Mouse (Mus musculus): Measurements from ENCODE around the gene Mob3b. TPM values are rescaled to one million over a fixed set of nuclear protein-coding genes. Genes with fewer than 3 reads are reported as not detected.

Mob3b gene
- total RNA-seq, 2 experiments from 2014 or later: 5.0 to 5.4 TPM

DNA sequence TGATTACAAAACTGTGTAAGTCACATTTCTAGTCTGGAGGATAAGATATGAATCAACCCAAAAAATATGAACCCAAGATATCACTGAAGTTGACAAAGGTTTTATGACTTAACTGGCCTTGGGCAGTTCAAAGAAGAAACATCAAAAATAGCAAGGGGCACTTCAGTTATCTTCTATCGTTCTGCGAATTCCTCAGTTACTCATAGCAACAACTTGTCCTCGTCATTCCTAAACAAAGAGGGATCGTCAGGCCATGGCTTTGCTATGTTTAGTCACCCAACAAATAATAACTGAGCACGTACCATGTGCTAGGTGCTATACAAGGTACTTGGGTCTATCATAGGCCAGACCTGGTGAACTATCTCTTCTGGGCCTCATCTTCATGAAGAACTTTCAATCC is 10.7 kb downstream of the Mob3b start:
- DNase-seq: no peak

DNA sequence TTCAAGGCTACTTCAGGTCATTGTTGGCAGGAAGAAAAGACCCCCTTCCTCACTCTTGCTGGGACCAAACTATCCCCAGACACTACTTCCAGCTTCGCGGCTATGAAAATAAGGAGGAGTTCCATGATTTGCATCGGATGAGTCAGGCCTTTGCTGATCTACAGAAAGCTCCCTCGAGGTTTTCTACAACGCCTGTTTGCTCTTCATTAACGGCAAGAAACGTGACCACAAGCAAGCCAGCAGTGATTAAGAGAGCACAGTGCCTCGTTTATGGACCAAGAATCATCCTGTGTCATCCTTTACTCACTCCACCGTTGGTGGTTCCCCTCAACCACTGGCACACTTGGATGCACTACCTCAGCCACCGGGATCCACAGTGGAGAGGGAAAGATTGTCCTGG is 11.6 kb downstream of the Mob3b start:
- DNase-seq: no peak

DNA sequence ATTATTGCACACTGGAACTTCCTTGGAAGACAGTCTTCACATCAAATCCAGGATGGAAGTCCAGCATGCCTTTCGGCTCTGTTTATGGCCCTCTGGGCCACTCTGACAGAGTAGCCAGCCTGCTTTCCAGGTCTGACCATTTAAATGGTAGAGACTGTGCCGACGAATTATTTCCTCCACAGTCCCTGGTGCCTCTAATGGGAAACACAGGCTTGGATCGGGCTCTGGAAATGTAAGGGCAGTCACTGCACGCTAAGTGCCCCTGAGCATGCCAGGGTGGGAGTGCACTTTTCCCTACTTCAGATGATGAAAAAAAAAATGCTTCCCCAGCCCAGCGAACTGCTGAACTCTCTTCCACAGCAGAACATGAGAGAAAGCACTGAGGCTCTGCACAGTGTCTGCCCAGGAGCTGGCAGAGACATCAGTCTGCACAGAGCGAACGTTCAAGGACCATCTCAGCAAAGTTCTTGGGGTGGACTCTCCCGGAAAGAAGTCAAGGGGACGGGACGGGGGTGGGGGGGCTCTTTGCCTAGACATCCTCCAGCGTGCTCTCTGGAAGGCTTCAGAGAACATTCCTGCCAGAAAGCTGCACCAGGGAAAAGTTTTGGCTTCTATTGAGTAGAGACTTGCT is 13.7 kb downstream of the Mob3b start:
- DNase-seq: no peak

DNA sequence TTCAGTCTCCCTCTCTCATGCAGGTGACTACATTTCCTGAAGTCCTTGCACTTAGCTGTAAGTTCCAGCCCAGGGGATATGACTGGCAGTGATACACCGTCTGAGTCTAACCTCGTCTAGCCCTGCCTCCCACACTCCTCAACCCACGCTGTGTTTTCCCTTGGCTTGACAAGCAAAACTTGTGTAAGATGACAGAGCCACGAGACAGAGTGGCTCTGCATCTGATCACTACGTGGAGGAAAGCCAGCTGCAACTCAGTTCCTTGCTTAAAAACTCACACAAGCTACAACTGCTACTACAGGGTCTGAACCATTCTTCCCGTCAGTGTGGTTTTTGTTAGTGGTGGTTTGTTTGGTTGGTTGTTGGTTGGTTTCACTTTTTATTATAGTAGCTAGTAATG is 17.0 kb downstream of the Mob3b start:
- no peak for DNase-seq

DNA sequence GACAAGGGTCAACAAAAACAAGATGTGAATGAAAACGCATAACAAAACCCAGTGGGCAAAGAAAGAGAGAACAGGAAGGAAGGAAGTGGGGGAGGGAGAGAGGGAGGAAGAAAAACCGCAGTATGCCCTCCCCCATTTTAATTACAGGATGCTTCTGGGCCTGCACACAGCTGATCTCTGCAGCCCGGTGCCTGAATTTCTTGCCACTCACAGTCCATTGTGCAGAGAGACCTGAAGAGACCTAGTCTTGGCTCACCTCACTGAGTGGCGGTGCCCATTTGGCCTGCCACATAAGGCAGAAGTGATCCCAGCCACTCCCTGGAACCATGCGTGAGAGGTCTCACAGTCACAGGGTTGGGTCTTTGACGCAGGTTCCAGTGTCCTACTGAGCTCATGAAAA is 19.2 kb downstream of the Mob3b start:
- DNase-seq: no peak

DNA sequence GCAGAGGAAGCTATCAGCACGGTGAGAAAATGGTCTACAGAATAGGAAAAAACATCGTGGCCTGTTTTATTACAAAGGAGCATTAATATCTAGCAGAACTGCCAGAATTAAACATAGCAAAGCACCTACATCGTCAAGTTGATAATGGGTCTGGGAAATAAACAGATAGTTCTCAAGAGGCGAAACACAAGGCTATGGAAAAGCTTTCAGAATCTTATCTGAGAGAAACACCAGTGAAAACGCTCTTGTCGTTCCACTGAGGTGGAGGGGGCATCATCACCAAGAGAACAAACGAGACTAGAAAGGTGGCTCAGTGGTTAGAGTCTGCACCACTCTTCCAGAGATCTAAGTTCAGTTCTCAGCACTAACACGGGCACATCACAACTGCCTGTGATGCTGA is 20.3 kb downstream of the Mob3b start:
- DNase-seq: no peak

DNA sequence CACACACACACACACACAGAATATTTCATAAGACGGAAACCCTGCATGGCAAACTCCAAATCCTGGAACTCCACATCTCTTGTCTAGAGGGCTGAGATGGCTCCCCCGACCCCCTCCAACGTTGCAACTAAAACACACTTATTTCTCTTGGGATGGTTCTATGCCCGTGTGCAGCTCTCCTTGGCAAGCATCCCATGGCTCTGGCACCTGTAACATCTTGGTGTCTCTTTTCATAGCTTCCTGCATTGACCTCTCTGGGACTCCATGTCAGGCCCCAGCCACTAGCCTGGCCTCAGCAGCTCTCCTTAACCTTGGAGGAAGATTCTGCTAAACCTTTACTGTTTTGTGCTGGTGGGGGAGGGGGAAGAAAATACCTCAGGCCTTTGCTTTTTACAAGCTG is 21.5 kb downstream of the Mob3b start:
- DNase-seq: no peak

DNA sequence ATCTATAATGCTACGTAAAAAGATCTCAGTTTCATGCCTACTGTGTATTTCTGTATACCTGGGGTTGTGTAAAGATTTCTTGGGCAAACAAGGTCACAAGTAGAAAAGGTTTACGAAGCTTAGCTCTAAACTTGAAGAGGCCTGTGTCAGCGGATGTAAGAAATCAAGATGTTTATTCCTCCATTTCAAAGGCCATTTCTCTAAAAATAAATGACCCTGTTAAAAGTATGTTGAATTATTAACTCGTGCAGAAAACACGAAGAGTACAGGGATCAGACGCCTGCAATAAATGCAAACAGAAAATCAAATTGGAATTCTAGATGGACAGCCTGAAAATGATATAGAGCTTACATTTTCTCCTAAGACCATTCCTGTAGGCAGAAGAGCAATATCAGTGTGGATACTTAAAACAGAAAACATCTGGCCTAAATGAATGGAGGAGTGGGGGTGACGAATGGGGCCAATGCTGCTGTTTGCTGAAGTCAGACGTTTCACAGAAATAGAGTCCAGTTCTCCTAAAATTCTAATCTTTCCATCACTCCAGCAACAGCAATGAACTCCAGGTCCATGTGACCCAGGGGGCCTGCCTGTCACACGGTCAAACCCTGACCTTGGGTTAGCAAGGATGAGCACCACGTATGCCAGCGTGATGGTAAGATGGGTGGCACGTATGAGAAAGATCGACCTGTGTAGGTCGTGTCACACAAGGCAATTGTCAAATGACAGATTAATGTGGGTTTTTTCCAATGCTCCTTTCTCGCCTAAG is 22.3 kb downstream of the Mob3b start:
- no peak for DNase-seq

DNA sequence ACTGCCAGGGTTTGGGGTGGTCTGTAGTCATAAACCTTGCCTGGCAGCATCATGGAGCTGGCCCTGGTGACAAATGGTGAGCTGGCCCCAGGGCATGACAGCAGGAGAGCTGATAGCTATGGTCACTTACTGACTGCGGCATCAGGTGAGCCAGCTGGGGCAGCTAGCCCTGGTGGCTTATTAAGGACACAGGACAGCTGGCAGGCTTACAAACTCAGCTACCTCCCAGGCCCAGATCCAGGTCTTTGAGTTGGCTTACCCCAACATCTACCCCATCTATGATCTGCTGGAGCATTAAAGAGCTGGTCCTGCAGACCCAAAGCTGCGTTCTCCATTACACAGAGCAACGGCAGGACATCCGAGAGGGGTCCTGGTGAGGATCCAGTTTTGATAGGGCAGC is 23.9 kb downstream of the Mob3b start:
- DNase-seq: no peak

DNA sequence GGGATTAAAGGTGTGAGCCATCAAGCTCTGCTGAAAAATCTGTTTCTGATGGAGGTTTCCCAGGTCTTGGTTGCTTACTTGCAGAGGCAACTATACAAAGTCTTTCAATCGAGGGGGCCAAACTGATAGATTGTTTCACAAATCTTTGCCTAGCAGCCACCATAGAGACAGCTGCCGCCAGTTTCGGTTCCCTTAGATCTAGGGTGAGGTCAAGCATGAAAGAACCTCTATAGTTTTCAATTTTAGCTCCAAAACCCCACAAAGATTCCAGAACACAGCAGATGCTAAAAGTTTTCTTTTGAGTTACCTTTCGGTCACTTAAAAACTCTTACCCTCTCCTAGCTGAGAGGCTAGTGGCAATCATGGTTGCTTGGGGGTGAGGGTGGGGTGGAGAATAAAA is 25.7 kb downstream of the Mob3b start:
- DNase-seq: no peak

DNA sequence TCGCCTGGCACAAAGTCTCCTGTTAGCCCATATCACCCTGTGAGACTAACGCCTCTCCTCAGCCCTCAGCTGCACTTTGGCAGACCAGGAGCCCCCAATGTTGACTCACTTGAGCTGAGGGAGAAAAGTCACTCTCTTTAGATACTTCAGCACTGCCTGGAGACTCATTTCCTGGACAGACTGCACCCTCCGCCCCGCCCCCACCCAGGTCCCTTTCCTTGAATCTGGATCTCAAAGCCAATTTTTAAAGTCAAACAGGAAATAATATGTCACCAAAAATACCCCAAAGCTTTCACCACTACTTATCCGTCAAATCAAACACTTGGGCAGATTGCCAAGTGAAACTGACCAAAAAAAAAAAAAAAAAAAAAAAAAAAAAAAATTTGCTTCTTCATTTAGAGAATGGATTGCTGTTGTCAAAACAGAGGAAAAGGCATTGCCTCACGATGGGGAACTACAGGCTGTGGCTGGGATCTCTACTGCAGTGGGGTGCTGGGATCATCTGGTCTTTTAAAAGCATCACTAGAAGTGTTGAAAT is 26.8 kb downstream of the Mob3b start:
- DNase-seq: no peak

DNA sequence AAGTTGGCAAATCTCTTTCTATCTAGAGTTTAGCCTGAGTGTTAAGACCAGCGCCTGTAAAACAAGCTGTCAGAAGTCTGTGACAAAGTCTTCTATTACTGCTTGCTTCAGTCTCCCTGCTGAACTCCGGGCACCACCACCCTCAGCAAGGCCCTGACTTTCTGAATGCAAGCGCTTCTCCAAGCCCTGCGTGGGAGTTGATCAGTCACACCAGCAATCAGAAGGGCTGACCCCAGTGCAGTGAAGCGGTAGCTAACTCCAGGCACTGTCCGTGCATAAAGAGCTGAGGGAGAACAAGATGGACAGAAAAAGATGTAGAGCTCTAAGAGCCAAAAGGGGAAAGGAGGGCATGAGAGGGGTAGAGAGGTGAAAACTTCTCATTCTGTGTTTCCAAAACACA is 29.5 kb downstream of the Mob3b start:
- DNase-seq: no peak

DNA sequence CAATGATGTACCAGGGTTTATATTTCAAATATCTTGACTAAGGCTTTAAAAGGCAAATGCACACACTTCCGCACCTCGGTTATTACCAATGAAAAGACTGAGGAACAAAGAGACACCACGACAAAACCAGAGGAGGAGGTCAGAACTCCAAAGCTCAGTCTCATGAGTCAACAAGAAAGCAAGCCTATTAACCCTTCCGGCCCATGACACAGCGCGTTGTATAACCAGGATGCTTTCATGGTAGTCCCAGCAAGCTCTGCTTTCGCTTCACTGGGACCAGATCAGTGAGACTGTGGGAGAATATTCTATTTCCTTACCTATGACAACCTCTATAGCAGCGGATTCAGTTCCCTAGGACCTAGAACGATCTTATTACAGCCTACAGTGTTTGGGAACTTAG is 30.5 kb downstream of the Mob3b start:
- no peak for DNase-seq

DNA sequence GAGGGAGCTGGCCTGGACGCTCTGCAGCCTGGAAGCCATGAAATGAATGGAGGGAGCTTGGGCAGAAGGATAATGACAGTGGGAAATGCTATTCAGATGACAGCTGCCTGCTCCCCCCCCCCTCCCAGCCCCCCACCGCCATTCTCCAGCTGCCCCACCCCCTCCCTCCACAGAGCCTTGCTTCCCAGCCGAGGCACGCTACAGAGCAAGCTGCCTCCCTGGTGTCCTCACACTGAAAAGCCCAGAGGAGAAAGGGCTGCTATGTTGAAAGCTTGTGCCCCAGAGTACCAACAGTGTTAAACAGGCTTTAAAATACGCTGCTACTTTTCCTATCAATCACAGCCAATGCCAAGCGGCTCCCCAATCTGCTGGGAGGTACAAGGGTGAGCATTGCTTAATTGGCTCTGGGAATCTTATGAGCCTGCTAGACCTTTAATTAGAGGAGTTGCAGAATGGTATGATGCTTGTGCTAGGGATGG is 31.9 kb downstream of the Mob3b start:
- DNase-seq: no peak

DNA sequence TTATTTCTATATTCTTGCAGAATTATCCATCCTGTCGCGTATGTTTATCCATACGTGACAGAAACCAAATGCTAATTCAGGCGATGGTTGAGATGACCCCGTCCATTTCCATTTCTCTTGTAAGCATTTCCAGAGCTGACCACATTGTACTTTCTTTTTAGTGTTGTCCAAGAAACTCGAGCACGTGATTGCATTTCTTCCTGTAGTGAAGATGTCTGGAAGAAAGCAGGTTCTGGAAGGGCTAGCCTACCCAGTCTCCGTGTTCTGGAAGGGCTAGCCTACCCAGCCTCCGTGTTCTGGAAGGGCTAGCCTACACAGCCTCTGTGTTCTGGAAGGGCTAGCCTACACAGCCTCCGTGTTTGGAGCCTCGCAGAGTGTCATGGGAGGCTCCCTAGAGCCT is 33.3 kb downstream of the Mob3b start:
- DNase-seq: no peak

DNA sequence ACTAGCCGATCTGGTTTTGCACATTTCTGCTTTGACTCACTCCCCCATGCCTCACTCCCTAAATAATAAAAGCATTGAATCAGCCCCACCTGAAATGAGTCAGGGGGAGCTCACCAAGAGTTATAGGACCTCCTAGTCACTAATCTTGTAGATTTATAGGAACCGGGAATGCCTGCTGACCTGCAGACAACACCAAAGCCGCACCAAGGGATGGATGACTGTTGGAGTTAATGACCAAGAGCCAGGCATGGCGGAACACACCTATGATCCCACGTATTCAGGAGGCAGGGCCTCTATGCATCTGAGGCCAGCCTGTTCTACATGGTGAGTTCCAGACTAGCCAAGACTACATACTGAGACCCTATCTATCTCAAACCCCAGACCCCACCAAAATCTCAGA is 34.2 kb downstream of the Mob3b start:
- no peak for DNase-seq

DNA sequence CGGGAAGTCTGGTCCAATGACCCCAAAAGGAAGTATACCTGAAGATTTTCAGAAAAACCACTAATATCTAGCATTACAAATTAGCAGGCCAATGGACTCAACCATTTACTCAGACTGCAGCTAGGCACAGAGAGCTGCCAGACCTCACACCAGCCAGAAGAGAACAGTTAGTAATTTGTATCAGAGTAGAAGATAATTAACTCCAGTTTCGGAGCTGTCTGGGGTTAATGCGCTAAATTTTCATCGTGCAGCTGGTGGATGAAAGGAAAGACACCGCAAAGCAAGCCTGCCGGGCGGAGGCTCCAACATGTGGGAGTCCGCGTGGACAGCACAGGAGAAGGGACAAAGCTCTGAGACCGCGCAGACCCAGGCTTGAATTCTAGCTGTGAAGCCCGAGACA is 36.2 kb downstream of the Mob3b start:
- DNase-seq: no peak

DNA sequence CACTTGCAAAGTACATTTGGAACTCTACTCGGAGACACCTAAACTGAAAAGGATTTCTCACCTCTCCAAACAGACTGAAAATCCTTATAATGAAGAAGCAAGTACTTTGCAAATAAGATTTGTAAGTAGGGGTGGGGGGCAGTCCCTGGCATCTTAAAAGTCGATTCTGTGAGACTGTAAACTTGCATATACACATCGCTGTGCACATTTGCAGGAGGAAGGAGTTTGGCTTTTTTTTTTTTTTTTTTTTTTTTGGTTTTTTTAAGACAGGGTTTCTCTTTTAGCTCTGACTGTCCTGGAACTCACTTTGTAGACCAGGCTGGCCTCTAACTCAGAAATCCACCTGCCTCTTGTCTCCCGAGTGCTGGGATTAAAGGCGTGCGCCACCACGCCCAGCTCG is 36.7 kb downstream of the Mob3b start:
- DNase-seq: no peak

DNA sequence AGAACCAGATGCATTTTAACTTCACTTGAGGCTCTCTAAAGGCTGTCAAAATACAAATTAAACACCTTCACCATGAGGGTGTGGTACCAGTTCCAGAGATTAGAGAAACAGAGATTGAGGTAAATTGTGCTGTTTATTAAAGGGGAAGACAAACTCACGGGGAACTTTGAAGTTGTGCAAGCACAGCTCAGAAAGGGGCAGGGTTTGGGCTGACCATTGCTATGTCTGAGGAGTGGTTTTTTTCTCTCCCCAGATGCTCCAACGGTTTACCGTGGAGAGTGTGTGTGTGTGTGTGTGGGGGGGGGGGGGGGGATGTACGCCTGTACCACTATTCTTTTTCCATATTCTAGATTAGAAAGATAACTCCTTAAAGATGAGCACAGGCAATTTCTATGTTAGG is 37.1 kb downstream of the Mob3b start:
- DNase-seq: no peak

DNA sequence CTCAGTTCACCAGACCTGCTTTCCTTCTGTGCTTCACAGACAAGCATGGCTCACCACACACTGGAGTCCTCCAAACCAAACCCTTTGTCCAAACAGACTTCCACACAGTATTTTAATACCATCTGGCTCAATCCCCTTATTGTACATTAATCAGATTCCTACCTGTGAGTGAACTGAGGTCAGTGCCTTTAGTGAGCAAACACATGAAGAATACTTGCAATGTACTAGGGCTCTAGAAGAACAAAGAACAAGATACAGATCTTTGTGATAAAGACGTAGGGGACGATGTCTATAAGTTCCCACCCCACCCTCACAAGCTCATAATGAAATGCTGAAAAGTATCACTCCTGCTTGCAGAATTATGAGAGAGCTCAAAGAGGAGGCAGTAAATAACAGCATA is 38.4 kb downstream of the Mob3b start:
- DNase-seq: no peak

DNA sequence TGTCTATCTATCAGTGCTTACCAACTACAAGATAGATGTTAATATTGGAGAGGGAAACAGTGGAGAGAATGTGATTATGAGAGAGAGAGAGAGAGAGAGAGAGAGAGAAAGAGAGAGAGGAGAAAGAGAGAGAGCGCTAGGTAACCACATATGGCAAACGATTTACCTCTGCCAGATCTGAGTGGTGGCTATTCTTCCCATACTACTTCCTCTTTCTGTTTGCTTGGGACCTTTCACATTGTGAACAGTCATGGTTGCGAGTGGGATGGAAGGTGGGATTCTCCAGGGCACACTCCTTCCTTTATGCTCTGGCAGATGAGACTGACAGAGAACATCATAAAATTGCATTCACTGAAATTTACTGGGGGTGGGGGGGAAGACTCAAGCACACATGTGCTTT is 40.1 kb downstream of the Mob3b start:
- DNase-seq: no peak

DNA sequence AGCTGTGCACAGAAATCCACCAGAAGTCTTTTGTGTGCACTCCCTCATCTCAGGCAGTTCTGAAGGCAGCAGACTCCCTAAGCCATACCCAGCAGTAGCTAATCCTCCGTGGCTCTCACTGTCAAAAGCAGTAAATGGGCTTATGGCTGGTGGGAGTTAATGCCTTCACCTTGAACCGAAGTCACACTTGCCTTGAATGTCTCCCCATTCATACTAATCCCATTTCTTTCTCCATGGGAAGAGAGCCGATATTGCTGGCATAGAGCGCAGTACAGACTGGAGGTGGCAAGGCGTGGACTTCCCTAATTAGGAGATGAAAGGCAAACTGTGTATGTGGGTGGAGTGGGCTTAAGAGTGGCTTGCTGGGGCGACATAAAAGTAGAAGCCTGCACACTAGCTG is 41.4 kb downstream of the Mob3b start:
- no peak for DNase-seq

DNA sequence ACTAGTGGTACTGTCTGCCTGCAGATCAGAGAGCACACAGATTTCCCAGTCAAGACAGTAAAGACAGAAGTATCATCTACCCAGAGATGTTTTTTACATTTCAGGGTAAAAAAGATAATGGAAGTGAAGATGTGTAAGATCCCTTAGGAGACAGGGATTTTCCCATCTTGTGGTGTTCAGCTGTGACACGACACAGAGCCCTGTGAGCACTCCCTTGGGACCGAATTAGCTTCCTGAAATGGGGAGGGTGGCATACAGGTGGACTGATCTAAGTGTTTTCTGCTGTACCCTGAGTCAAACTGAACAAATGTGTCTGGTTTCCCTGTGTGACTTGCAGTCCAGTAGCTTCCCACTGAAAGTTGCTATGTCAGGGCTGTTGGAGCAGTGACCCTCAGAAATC is 42.3 kb downstream of the Mob3b start:
- no peak for DNase-seq

DNA sequence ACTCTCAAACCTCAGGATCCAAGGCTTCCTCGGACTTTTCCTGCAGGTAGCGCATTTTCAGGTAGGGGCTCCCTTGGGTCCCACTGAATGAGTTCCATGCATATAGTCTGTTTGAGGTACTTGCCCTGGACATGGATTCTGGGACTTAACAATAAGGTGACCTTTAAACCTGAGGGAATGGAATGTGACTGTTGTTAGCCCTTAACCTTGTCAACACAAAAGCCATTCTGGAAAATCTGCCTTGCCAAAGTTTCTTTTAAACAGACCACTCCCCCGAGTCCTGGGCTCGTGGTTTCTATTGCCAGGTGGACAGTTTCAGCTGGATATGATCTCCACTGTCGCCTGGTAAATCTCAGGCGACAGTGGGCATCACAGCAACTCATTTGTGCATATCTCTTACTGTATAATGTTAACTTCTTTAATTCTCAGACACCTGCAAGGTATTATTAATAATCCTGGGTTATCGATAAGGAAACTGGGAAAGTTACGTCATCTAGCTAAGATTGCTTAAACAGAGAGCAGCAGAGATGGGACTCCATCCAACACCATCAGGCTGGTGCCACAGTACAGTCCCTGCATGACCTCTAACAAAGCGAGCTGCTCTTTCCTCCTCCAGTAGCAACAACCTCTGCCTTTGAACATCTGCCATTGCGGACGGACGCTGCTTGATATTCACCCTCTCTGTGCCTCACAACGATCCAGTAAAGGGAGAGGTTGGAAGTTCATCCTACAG is 43.6 kb downstream of the Mob3b start:
- no peak for DNase-seq

Data from layer of hippocampus, postnatal 36 days (tissue).